Mouse (Mus musculus) embryonic facial prominence, embryonic 14.5 days (tissue): ENCODE data around the gene Fam196a. TPM values are rescaled to one million over a fixed set of nuclear protein-coding genes. Genes with fewer than 3 reads are reported as not detected.

Experiments used
- ATAC-seq: fragments of 200-750 bp; cut with Nextera tagmentation; 2 replicates; pipeline ENCODE4 v1.8.0; 2017; ENCODE audit warnings: low read depth, moderate number of reproducible peaks, moderate TSS enrichment
- DNase-seq: peaks from one replicate; pipeline ENCODE4 v3.0.0-alpha.2; 2015; ENCODE audit warnings: low spot score
- H3K27ac ChIP-seq: fragments of 300-500 bp; sonication (generic); replicated peaks from 2 replicates; pipeline ENCODE4 v1.5.1; 2014; ENCODE audit warnings: low read depth, mild to moderate bottlenecking, low read length, moderate library complexity
- H3K27me3 ChIP-seq: fragments of 300-500 bp; sonication (generic); replicated peaks from 2 replicates; pipeline ENCODE4 v1.6.1; 2014; ENCODE audit warnings: low read length; ENCODE audit not compliant: control insufficient read depth, insufficient read depth
- H3K36me3 ChIP-seq: fragments of 300-500 bp; sonication (generic); 2 replicates; pipeline ENCODE4 v1.6.1; 2014; ENCODE audit warnings: low read length, mixed read lengths; ENCODE audit not compliant: control insufficient read depth, insufficient read depth
- H3K4me1 ChIP-seq: fragments of 300-500 bp; sonication (generic); 2 replicates; pipeline ENCODE4 v1.6.1; 2014; ENCODE audit warnings: antibody characterized with exemption, low read length; ENCODE audit not compliant: control insufficient read depth, insufficient read depth
- H3K4me2 ChIP-seq: fragments of 300-500 bp; sonication (generic); 2 replicates; pipeline ENCODE4 v1.6.1; 2014; ENCODE audit warnings: low read depth, mild to moderate bottlenecking, low read length, moderate library complexity, mixed read lengths
- H3K4me3 ChIP-seq: fragments of 300-500 bp; sonication (generic); 2 replicates; pipeline ENCODE4 v1.5.1; 2014; ENCODE audit warnings: low read depth, mild to moderate bottlenecking, low read length
- H3K9ac ChIP-seq: fragments of 300-500 bp; sonication (generic); 2 replicates; pipeline ENCODE4 v1.6.1; 2014; ENCODE audit warnings: low read depth, mild to moderate bottlenecking, low read length, moderate library complexity, mixed read lengths
- H3K9me3 ChIP-seq: fragments of 300-500 bp; sonication (generic); 2 replicates; pipeline ENCODE4 v1.6.1; 2016; ENCODE audit warnings: low read length; ENCODE audit not compliant: control insufficient read depth
- WGBS: fragments of 180-500 bp; shearing (Covaris S2); extraction: QIAGEN DNeasy Blood & Tissue Kit; methylation state at CpG from one replicate; pipeline ENCODE4 v1.1.7; 2014; 5-methylcytosine and 5-hydroxymethylcytosine counted together
- polyA plus RNA-seq: library from polyadenylated mRNA; unstranded; fragments of >200 nt; fragmentation: Nextera tagmentation; extraction: Ambion mirVana; gene quantifications from 2 replicates; pipeline ENCODE4 v1.2.1, GENCODE M21; 2014

The Fam196a gene
- 2.6 and 3.2 TPM in 2 replicates for polyA plus RNA-seq

DNA sequence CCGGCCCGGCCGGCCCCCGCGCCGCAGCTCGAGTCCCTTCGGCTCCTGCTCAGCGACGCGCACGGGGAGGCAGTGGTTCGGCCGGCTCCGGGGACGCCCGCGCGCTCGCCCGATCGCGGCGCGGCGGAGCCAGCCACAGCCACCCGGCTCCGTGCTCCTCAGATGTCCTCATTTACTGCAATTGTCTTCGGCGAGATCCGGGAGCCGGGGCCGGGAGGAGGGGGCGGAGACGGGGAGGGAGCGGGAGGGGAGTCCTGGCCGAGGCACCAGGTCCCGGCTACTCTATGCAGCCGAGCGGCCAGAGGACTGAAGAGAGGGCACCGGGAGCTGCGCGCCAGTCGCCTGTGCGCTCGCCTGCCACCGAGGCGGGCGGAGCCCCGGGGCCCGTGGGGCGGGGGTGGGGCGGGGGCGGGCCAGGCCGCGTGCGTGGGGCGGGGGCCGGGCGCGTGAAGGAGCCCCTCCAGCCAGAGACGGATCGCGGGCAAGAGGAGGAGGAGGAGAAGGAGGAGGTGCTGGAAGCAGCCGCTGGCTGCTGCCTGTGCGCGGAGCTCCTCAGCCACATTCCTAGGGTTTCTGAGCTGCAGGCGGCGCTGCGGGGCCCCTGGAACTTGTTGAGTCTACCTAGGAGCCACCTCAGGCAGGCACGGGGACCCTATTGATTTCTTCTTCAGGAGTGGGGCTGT lies at the start of gene Fam196a:
TSS of gene Fam196a (minus strand) at position 504 of the 683 bp plus-strand sequence.
- Histone ChIP-seq H3K36me3 (no peaks in the 10 kb centered on the region), H3K4me2 (peak within 1 kb of the TSS; percentile 96), H3K27ac (no peak within 1 kb of the TSS; the same call in 1 of the 2 replicates), H3K4me1 (peaks cover 8% of the 10 kb centered on the region), H3K9me3 (no peaks in the 10 kb centered on the region), H3K9ac (peak within 1 kb of the TSS; percentile 67), H3K4me3 (peak within 1 kb of the TSS; percentile 57), H3K27me3 (peaks cover 10% of the 10 kb centered on the region; the same call in 1 of the 2 replicates)
- WGBS: 0% methylated on average over 13 of the region's 71 CpGs
- ATAC-seq: peak; percentile 87
- peak; percentile 87 for DNase-seq

DNA sequence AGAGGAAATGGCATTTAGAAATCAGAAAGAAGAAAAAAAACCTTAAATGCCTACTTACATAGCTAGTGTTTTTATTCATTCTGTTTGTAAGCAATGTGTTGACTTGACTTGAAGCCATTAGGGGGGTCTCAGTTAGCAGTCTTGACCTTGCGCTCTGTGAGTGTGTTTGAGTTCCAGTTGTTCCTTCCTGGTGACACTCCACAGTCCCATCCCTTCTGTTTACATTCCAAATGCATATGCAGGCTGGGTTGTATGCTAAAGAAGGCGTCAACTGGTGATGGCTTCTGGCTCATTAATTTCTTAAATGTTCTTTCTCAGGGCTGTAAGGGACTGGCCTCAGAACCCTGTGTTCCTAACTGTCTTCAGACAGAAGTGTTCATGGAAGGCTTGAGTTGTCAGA lies 23.4 kb upstream of the Fam196a start:
- DNase-seq (no peak), ATAC-seq (no peak)
- Histone ChIP-seq H3K9ac (no peak overlapping the region), H3K27me3 (no peaks in the 10 kb centered on the region), H3K4me3 (no peak overlapping the region), H3K27ac (no peak overlapping the region), H3K4me1 (no peaks in the 10 kb centered on the region), H3K36me3 (no peaks in the 10 kb centered on the region), H3K9me3 (no peaks in the 10 kb centered on the region), H3K4me2 (no peak overlapping the region)
- WGBS: 75% methylated on average over 2 of the region's 2 CpGs

DNA sequence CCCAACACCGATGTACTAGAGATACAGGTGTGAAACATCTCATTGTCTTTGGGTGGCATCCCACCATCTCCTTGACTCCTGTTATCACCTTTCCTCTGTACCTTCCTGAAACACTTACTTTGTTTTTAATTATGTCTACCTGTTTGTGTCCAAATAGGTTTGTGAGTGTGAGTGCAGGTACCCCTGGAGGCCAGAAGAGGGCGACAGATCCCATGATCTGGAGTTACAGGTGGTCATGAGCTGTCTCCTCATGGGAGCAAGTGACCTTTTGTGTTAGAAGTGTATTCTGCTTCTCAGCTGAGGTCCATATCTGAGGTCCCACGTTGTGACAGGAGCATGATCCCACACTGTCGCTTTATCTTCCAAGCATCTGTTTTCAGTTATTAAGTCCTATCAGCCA lies 22.6 kb upstream of the Fam196a start:
- Histone ChIP-seq H3K36me3 (no peaks in the 10 kb centered on the region), H3K27me3 (no peaks in the 10 kb centered on the region), H3K4me3 (no peak overlapping the region), H3K9me3 (no peaks in the 10 kb centered on the region), H3K4me1 (no peaks in the 10 kb centered on the region), H3K9ac (no peak overlapping the region), H3K27ac (no peak overlapping the region), H3K4me2 (no peak overlapping the region)
- DNase-seq (no peak), ATAC-seq (no peak)
- WGBS: 57% methylated on average over 4 of the region's 4 CpGs

DNA sequence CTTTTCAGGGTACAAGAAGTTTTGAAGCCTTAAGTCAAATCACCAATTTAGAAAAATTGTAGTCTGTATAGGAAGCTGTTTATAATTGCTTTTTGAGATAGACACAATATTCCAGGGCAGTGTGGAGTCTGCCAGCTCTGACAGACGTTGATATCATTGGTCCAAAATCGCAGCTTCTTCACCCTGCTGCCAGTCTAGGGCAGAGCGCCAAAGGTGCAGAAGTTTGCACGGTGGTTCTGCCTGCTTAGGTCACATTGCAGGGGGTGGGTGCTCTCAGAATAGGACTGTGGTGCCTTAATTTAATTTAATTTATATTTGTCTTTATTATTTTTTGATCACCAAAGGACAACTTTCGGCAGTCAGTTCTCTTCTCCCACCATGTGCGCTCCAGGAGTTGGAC lies 20.9 kb upstream of the Fam196a start:
- H3K9ac ChIP-seq: no peak overlapping the region
- DNase-seq: no peak
- ATAC-seq: no peak
- no peaks in the 10 kb centered on the region for H3K27me3 ChIP-seq
- H3K9me3 ChIP-seq: no peaks in the 10 kb centered on the region
- no peaks in the 10 kb centered on the region for H3K36me3 ChIP-seq
- no peak overlapping the region for H3K27ac ChIP-seq
- no peak overlapping the region for H3K4me3 ChIP-seq
- 92% methylated on average over 6 of the region's 6 CpGs for WGBS
- H3K4me2 ChIP-seq: no peak overlapping the region
- H3K4me1 ChIP-seq: no peaks in the 10 kb centered on the region

DNA sequence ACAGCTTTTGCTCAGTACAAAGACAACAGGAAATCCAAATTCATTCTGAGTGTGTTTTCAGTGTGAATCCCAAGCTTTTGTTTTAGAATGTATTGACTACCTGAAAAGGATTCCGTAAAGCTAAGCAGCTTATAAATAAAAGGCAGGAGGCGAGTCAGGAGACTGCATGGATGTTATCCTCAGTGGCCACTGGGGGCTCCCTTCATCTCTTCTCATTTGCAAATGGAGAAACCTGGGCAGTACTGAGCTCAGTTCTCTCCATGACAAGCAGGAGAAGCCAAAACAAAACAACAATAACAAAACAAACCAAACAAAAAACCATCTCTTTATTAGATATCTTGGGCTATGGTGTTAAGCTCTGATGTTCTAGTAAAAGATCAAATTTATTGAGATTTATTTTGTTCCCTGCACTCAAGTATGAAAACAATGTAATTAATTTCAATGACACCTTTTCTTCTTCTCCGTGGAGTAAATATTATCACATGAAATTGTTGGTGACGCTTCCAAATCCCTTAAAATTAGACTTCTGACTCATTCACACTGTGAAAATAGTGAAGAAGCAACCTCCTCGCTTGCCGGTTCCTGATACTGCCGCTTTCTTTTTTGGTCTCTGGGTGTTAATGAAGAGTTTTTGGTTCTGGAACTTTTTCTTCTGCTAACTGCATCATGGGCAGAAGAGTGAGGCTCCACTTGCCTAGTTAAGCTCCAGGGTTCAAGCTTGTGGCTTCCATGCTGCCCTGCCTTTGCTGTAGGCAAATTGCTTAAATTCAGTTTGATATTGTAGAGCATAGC lies 7.9 kb upstream of the Fam196a start:
- no peak for ATAC-seq
- no peak overlapping the region for H3K4me2 ChIP-seq
- H3K9ac ChIP-seq: no peak overlapping the region
- 90% methylated on average over 7 of the region's 7 CpGs for WGBS
- H3K9me3 ChIP-seq: no peaks in the 10 kb centered on the region
- no peak for DNase-seq
- no peaks in the 10 kb centered on the region for H3K4me1 ChIP-seq
- no peaks in the 10 kb centered on the region for H3K36me3 ChIP-seq
- H3K4me3 ChIP-seq: no peak overlapping the region
- H3K27me3 ChIP-seq: no peaks in the 10 kb centered on the region
- no peak overlapping the region for H3K27ac ChIP-seq

DNA sequence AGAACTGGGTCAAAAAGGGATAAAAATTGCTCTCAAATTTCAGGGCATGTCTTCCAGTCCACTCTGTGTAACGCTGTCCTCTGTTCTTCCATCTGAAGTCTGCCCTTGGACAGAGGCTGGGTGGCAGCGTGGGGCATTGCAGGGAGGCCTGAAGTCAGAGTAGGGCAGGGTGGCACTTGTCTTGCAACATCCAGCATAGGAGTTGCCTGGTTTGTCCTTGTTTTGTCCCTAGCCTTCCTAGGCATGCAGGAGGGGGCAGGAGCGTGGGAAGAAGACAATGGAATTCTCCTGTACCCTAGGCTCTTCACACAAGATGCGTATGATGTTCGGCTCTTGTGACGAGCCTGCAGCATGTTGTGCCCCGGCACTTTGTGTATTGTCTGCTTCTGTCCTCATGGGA lies 5.5 kb upstream of the Fam196a start:
- Histone ChIP-seq H3K36me3 (no peaks in the 10 kb centered on the region), H3K9ac (no peak overlapping the region), H3K4me1 (peaks cover 1% of the 10 kb centered on the region; the same call in 1 of the 2 replicates), H3K4me2 (no peak overlapping the region), H3K27ac (no peak overlapping the region), H3K27me3 (no peaks in the 10 kb centered on the region), H3K9me3 (no peaks in the 10 kb centered on the region), H3K4me3 (no peak overlapping the region)
- DNase-seq (no peak), ATAC-seq (no peak)
- 75% methylated on average over 7 of the region's 7 CpGs for WGBS

DNA sequence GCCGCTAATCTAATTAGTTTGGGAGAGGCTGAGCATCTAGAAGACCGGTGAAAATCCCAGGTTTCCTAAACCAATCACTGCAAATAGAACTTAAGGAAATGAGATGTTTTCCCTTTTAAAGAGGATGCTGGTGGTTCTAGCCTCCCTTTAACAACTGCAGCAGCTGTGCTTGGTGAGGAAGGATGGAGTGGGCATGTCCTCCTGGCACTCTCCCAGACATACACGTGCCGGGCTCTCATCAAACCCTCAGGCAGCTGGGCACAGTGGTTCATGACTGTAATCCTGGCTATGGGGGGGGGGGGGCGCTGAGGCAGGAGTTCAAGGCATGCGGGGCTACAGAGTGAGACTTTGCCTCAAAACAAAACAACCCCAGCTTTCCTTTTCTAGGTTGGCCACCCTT lies 4.8 kb upstream of the Fam196a start:
- 75% methylated on average over 5 of the region's 6 CpGs for WGBS
- Histone ChIP-seq H3K27ac (no peak overlapping the region), H3K4me2 (no peak overlapping the region), H3K9me3 (no peaks in the 10 kb centered on the region), H3K4me3 (no peak overlapping the region), H3K4me1 (peaks cover 5% of the 10 kb centered on the region; the same call in 1 of the 2 replicates), H3K36me3 (no peaks in the 10 kb centered on the region), H3K27me3 (no peaks in the 10 kb centered on the region), H3K9ac (no peak overlapping the region)
- DNase-seq (no peak), ATAC-seq (no peak; the same call in 1 of the 2 replicates)

DNA sequence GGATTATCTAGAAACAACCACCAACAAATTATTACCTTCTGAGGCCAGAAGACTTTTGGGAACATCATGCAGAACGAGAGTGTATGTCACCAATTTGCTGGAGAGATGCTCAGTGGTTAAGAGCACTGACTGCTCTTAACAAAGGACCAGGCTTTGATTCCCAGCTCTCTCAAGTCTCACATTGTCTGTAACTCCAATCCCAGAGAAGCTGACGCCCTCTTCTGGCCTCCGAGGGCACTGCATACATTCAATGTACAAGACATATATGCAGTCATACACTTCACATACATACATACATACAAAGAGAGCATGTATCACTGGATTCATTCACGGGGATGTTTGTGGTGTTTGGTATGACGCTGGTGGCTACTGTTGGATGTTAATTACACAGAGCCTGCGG lies 3.7 kb upstream of the Fam196a start:
- 0 out of 2 replicates have a peak, but pooled peaks cover 6% of the 10 kb centered on the region for H3K27me3 ChIP-seq
- no peak overlapping the region for H3K27ac ChIP-seq
- no peak overlapping the region for H3K9ac ChIP-seq
- H3K36me3 ChIP-seq: no peaks in the 10 kb centered on the region
- 96% methylated on average over 6 of the region's 6 CpGs for WGBS
- H3K4me3 ChIP-seq: no peak overlapping the region
- H3K4me2 ChIP-seq: no peak overlapping the region
- DNase-seq: no peak
- H3K4me1 ChIP-seq: peaks cover 5% of the 10 kb centered on the region
- no peak for ATAC-seq
- no peaks in the 10 kb centered on the region for H3K9me3 ChIP-seq
